In the genomic region with DNA sequence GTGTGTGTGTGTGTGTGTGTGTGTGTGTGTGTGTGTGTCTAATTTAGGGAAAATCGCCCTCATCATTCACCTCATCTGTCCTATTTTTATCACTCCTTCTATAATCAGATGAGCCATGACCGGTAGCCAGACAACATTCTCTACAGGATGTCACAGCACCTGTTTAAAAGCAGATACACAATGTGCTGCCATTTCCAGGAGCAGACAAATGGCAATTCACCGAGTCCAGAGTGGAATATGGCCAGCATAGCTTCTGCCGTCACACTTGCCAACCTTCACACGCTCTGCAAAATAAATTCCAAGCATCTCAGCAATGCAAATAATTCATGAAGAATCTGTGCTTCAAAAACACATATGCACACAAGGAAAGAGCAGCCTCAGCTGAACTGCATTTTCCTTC, we compare ENCODE assay signal across 16 mouse cellular contexts.
DNase-seq lines count a peak whose midpoint lies in the region; ATAC-seq and TF ChIP-seq lines count a peak whose summit lies in the region.
"Had no signal": no experiment of that assay in that cellular context is flagged by ENCODE, and none has a peak within 500 bp of the region (broad histone marks: within the 10 kb centered on the region; RNA-seq: fewer than 3 reads in every experiment).

No protein-coding gene starts in this region.

- no peaks in the 10 kb centered on the region for H3K36me3 ChIP-seq in heart, embryonic 16.5 days (ENCODE audit: control insufficient read depth, insufficient read depth)
- no peaks in the 10 kb centered on the region for H3K36me3 ChIP-seq in heart, embryonic 11.5 days (ENCODE audit: control insufficient read depth, insufficient read depth, low read length)
- no peaks in the 10 kb centered on the region for H3K36me3 ChIP-seq in hindbrain, embryonic 12.5 days
- H3K36me3 ChIP-seq: embryonic facial prominence, embryonic 12.5 days; liver, embryonic 12.5 days; stomach, embryonic 15.5 days had no signal

- no peak for TF ChIP-seq POLR2A in cerebellum, adult 2 months (IDR thresholded peaks at IDR 0.05; ENCODE audit: borderline replicate concordance, insufficient read depth, low read length)

- peaks cover 2% of the 10 kb centered on the region; the same call in 1 of the 2 replicates for H3K4me1 ChIP-seq in heart, embryonic 16.5 days (ENCODE audit: control insufficient read depth, insufficient read depth, low read length)
- H3K4me1 ChIP-seq in heart, embryonic 11.5 days (ENCODE audit: control insufficient read depth, insufficient read depth, low read length), result no peaks in the 10 kb centered on the region
- no peaks in the 10 kb centered on the region for H3K4me1 ChIP-seq in cerebellum, adult 2 months (ENCODE audit: control insufficient read depth, insufficient read depth, low read length)
- H3K4me1 ChIP-seq in hindbrain, embryonic 12.5 days, result no peaks in the 10 kb centered on the region
- H3K4me1 ChIP-seq: embryonic facial prominence, embryonic 12.5 days; liver, embryonic 12.5 days; stomach, embryonic 15.5 days had no signal

- TF ChIP-seq CTCF in cerebellum, adult 2 months (IDR thresholded peaks at IDR 0.05; ENCODE audit: borderline replicate concordance, insufficient read depth, low read depth, low read length), result no peak

- no peak for ATAC-seq in heart, embryonic 16.5 days (replicated peaks; ENCODE audit: extremely low read depth, insufficient read depth, low FRiP score)
- no peak for ATAC-seq in heart, embryonic 11.5 days (replicated peaks; ENCODE audit: insufficient number of reproducible peaks, low FRiP score, low TSS enrichment)
- no peak for ATAC-seq in hindbrain, embryonic 12.5 days (ENCODE audit: low FRiP score)
- ATAC-seq: forebrain, embryonic 14.5 days; liver, embryonic 12.5 days had no signal

- H3K4me3 ChIP-seq in heart, embryonic 16.5 days (ENCODE audit: low read length), result no peak overlapping the region
- H3K4me3 ChIP-seq in heart, embryonic 11.5 days (ENCODE audit: low read depth, low read length), result no peak overlapping the region
- no peak overlapping the region for H3K4me3 ChIP-seq in cerebellum, adult 2 months (replicated peaks; ENCODE audit: insufficient read depth, low read depth, low read length)
- no peak overlapping the region for H3K4me3 ChIP-seq in hindbrain, embryonic 12.5 days
- H3K4me3 ChIP-seq: embryonic facial prominence, embryonic 12.5 days; liver, embryonic 12.5 days; stomach, embryonic 15.5 days had no signal

- WGBS in heart, embryonic 16.5 days, result 39% methylated on average over 5 of the region's 5 CpGs
- WGBS in heart, embryonic 11.5 days (ENCODE audit: insufficient replicate concordance), result 62% methylated on average over 5 of the region's 5 CpGs
- 13% methylated on average over 5 of the region's 5 CpGs for WGBS in cerebellum, adult 2 months
- 87% methylated on average over 5 of the region's 5 CpGs for WGBS in hindbrain, embryonic 12.5 days

- H3K27me3 ChIP-seq in heart, embryonic 16.5 days (ENCODE audit: control insufficient read depth, insufficient read depth, low read length), result no peaks in the 10 kb centered on the region
- H3K27me3 ChIP-seq in heart, embryonic 11.5 days (ENCODE audit: control insufficient read depth, insufficient read depth, low read length), result no peaks in the 10 kb centered on the region
- no peaks in the 10 kb centered on the region for H3K27me3 ChIP-seq in cerebellum, adult 2 months (ENCODE audit: control insufficient read depth, insufficient read depth, low read length)
- H3K27me3 ChIP-seq in hindbrain, embryonic 12.5 days, result no peaks in the 10 kb centered on the region
- H3K27me3 ChIP-seq: embryonic facial prominence, embryonic 12.5 days; liver, embryonic 12.5 days; stomach, embryonic 15.5 days had no signal

- H3K4me2 ChIP-seq in heart, embryonic 16.5 days (ENCODE audit: low read depth, low read length), result peak overlapping the region; percentile 13; the same call in 1 of the 2 replicates
- H3K4me2 ChIP-seq in heart, embryonic 11.5 days, result no peak overlapping the region
- no peak overlapping the region for H3K4me2 ChIP-seq in hindbrain, embryonic 12.5 days (replicated peaks)
- H3K4me2 ChIP-seq: embryonic facial prominence, embryonic 12.5 days; liver, embryonic 12.5 days; stomach, embryonic 15.5 days had no signal

- DNase-seq in brain, adult 2 months (ENCODE audit: low read depth, low spot score), result peak; percentile 54
- peak; percentile 61 to 85 for DNase-seq in cerebellum, adult 2 months
- peak; percentile 29 for DNase-seq in layer of hippocampus, adult 9-10 months (ENCODE audit: low spot score)
- no peak for DNase-seq in testis, postnatal 10 days (ENCODE audit: low spot score)
- DNase-seq: heart, adult 11 months; heart, postnatal 4 days; kidney, postnatal 10 days; right cerebral cortex, postnatal 4 days; thymus, postnatal 4 days had no signal

- no peak overlapping the region for H3K9ac ChIP-seq in heart, embryonic 16.5 days (ENCODE audit: low read length)
- H3K9ac ChIP-seq in heart, embryonic 11.5 days (ENCODE audit: low read depth, low read length), result no peak overlapping the region
- no peak overlapping the region for H3K9ac ChIP-seq in hindbrain, embryonic 12.5 days
- H3K9ac ChIP-seq: embryonic facial prominence, embryonic 12.5 days; liver, embryonic 12.5 days; stomach, embryonic 15.5 days had no signal

- no peak overlapping the region for H3K27ac ChIP-seq in heart, embryonic 16.5 days (ENCODE audit: low read length)
- H3K27ac ChIP-seq in heart, embryonic 11.5 days (ENCODE audit: low read depth, low read length), result no peak overlapping the region
- H3K27ac ChIP-seq in cerebellum, adult 2 months (ENCODE audit: insufficient read depth, low read length), result no peak overlapping the region
- no peak overlapping the region for H3K27ac ChIP-seq in hindbrain, embryonic 12.5 days
- H3K27ac ChIP-seq: embryonic facial prominence, embryonic 12.5 days; liver, embryonic 12.5 days; stomach, embryonic 15.5 days had no signal

- no peaks in the 10 kb centered on the region for H3K9me3 ChIP-seq in heart, embryonic 16.5 days (replicated peaks; ENCODE audit: control insufficient read depth, low read length)
- no peaks in the 10 kb centered on the region for H3K9me3 ChIP-seq in heart, embryonic 11.5 days (replicated peaks; ENCODE audit: control insufficient read depth, low read length)
- H3K9me3 ChIP-seq in hindbrain, embryonic 12.5 days (replicated peaks), result no peaks in the 10 kb centered on the region
- H3K9me3 ChIP-seq: embryonic facial prominence, embryonic 12.5 days; liver, embryonic 12.5 days; stomach, embryonic 15.5 days had no signal
